In the genomic region with DNA sequence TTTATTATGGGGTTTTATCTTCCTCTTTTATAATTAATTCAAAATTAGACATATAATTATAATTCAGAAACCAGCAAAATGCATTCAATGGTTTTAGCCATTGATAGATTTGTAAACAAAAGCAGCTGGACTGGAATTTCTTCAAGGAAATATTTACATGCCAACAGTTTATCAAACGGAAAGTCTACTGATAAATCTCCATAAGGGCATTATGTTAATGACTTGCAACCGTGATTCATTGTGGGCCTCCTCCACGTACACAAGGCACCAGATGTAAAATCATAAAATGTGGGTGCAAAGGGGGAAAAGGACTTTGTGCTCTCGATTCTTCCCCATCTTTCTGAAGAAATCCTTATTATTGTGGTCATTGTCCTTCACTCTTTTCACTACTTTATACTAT, we compare ENCODE assay signal across 21 mouse cellular contexts.
"Had no signal": no experiment of that assay in that cellular context is flagged by ENCODE, and none has a peak within 500 bp of the region (broad histone marks: within the 10 kb centered on the region; RNA-seq: fewer than 3 reads in every experiment).

No protein-coding gene starts in this region.

- H3K4me1 ChIP-seq: limb, embryonic 15.5 days; liver, embryonic 13.5 days; liver, embryonic 15.5 days; midbrain, embryonic 13.5 days; midbrain, embryonic 15.5 days; neural tube, embryonic 13.5 days; neural tube, embryonic 15.5 days had no signal

- DNase-seq: liver, embryonic 13.5 days; lung, adult 18-20 months; lung, postnatal 14 days; lung, postnatal 36 days; retina, postnatal 1 day; right cerebral cortex, adult 18-20 months; right cerebral cortex, postnatal 25 days; right cerebral cortex, postnatal 4 days; spleen, adult 18-20 months; thymus, adult 18-20 months; thymus, postnatal 14 days; thymus, postnatal 36 days had no signal

- H3K4me3 ChIP-seq: limb, embryonic 15.5 days; liver, embryonic 13.5 days; liver, embryonic 15.5 days; midbrain, embryonic 10.5 days; midbrain, embryonic 13.5 days; midbrain, embryonic 15.5 days; myocyte; neural tube, embryonic 13.5 days; neural tube, embryonic 15.5 days had no signal

- H3K4me2 ChIP-seq: limb, embryonic 15.5 days; liver, embryonic 11.5 days; liver, embryonic 13.5 days; liver, embryonic 15.5 days; midbrain, embryonic 13.5 days; midbrain, embryonic 15.5 days; neural tube, embryonic 13.5 days; neural tube, embryonic 15.5 days had no signal

- H3K9ac ChIP-seq: limb, embryonic 15.5 days; liver, embryonic 13.5 days; liver, embryonic 15.5 days; midbrain, embryonic 13.5 days; midbrain, embryonic 15.5 days; neural tube, embryonic 13.5 days; neural tube, embryonic 15.5 days had no signal

- H3K27me3 ChIP-seq: limb, embryonic 15.5 days; liver, embryonic 13.5 days; liver, embryonic 15.5 days; midbrain, embryonic 13.5 days; midbrain, embryonic 15.5 days; neural tube, embryonic 13.5 days; neural tube, embryonic 15.5 days had no signal

- H3K36me3 ChIP-seq: limb, embryonic 15.5 days; liver, embryonic 13.5 days; liver, embryonic 15.5 days; midbrain, embryonic 10.5 days; midbrain, embryonic 13.5 days; midbrain, embryonic 15.5 days; neural tube, embryonic 13.5 days; neural tube, embryonic 15.5 days had no signal

- H3K27ac ChIP-seq: limb, embryonic 15.5 days; liver, embryonic 13.5 days; liver, embryonic 15.5 days; midbrain, embryonic 10.5 days; midbrain, embryonic 13.5 days; midbrain, embryonic 15.5 days; neural tube, embryonic 13.5 days; neural tube, embryonic 15.5 days had no signal

- ATAC-seq: midbrain, embryonic 13.5 days; midbrain, embryonic 15.5 days had no signal

- H3K9me3 ChIP-seq: limb, embryonic 15.5 days; liver, embryonic 13.5 days; liver, embryonic 15.5 days; midbrain, embryonic 10.5 days; midbrain, embryonic 13.5 days; midbrain, embryonic 15.5 days; neural tube, embryonic 13.5 days; neural tube, embryonic 15.5 days had no signal
